Mouse (Mus musculus): Measurements from ENCODE around the gene Phyh. TPM values are rescaled to one million over a fixed set of nuclear protein-coding genes. Genes with fewer than 3 reads are reported as not detected.
"Not testable (repeated sequence)": the region's sequence is repeated elsewhere in the genome, so short reads cannot be mapped to it uniquely, and the experiment has no call there.

The Phyh gene
- total RNA-seq, 4 experiments from 2014 or later = 98.6 to 130 (median 108) TPM

GRCm38 (mm10) chr2:4916037-4916436 lies 2.8 kb upstream of the Phyh start:
- DNase-seq (ENCODE audit: low spot score in 2 of 2) = no peak

- DNase-seq (ENCODE audit: low spot score in 2 of 2) = peak in 1 of 2 experiments; percentile 48
Measured at GRCm38 (mm10) chr2:4917326-4918021, 1.3 kb upstream of the Phyh start.

- no peak for DNase-seq (ENCODE audit: low spot score in 2 of 2)
Measured at GRCm38 (mm10) chr2:4921019-4921418, 2.2 kb downstream of the Phyh start.

- DNase-seq (ENCODE audit: low spot score in 2 of 2) = no peak
Measured at GRCm38 (mm10) chr2:4922476-4923164, 3.8 kb downstream of the Phyh start.

- no peak for DNase-seq (ENCODE audit: low spot score in 2 of 2)
Measured at GRCm38 (mm10) chr2:4927391-4927790, 8.6 kb downstream of the Phyh start.

GRCm38 (mm10) chr2:4929230-4929629 lies 10.4 kb downstream of the Phyh start:
- DNase-seq (ENCODE audit: low spot score in 2 of 2) = no peak

- no peak for DNase-seq (ENCODE audit: low spot score in 2 of 2)
Measured at GRCm38 (mm10) chr2:4934516-4934915, 15.7 kb downstream of the Phyh start.

- no peak for DNase-seq (ENCODE audit: low spot score in 2 of 2)
Measured at GRCm38 (mm10) chr2:4937931-4938330, 19.1 kb downstream of the Phyh start.

GRCm38 (mm10) chr2:4940861-4941260 lies 22.0 kb downstream of the Phyh start:
- no peak for DNase-seq (ENCODE audit: low spot score in 2 of 2)

- not testable (repeated sequence) for DNase-seq (ENCODE audit: low spot score in 2 of 2)
Measured at GRCm38 (mm10) chr2:4949691-4950090, 30.9 kb downstream of the Phyh start.

GRCm38 (mm10) chr2:4950986-4951385 lies 32.2 kb downstream of the Phyh start:
- no peak for DNase-seq (ENCODE audit: low spot score in 2 of 2)

- no peak for DNase-seq (ENCODE audit: low spot score in 2 of 2)
Measured at GRCm38 (mm10) chr2:4954216-4954760, 35.5 kb downstream of the Phyh start.

- no peak for DNase-seq (ENCODE audit: low spot score in 2 of 2)
Measured at GRCm38 (mm10) chr2:4958039-4958438, 39.2 kb downstream of the Phyh start.

- DNase-seq (ENCODE audit: low spot score in 2 of 2) = no peak
Measured at GRCm38 (mm10) chr2:4967806-4968205, 49.0 kb downstream of the Phyh start.

GRCm38 (mm10) chr2:4969083-4969482 lies 50.3 kb downstream of the Phyh start:
- DNase-seq (ENCODE audit: low spot score in 2 of 2) = no peak

- DNase-seq (ENCODE audit: low spot score in 2 of 2) = peak in 1 of 2 experiments; percentile 45
Measured at GRCm38 (mm10) chr2:4975807-4976206, 57.0 kb downstream of the Phyh start, which contains the start of gene Ucma. Gene Ucma, plus strand, starts transcription at chr2:4976122.

GRCm38 (mm10) chr2:4978091-4978490 lies 59.3 kb downstream of the Phyh start:
- DNase-seq (ENCODE audit: low spot score in 2 of 2) = no peak

GRCm38 (mm10) chr2:4983987-4984386 lies 65.2 kb downstream of the Phyh start:
- no peak for DNase-seq (ENCODE audit: low spot score in 2 of 2)

- DNase-seq (ENCODE audit: low spot score in 2 of 2) = no peak
Measured at GRCm38 (mm10) chr2:4985000-4985399, 66.2 kb downstream of the Phyh start.

GRCm38 (mm10) chr2:4986798-4987197 lies 68.0 kb downstream of the Phyh start:
- no peak for DNase-seq (ENCODE audit: low spot score in 2 of 2)

GRCm38 (mm10) chr2:4987388-4988180 lies 68.8 kb downstream of the Phyh start:
- no peak for DNase-seq (ENCODE audit: low spot score in 2 of 2)

All from left cerebral cortex, adult 8-10 months (tissue).